Mouse (Mus musculus) cerebellum, adult 2 months (tissue): ENCODE measurements at regions not wholly inside any gene's neighbourhood (a gene's known extent, or its start where the extent isn't known, plus 50 kb on each side); places are given as distances from the start of the nearest gene placed in this dataset.

Source experiments
- CTCF ChIP-seq: fragments of 200-500 bp; IDR thresholded peaks from 2 replicates; pipeline ENCODE4 v1.5.1; 2011; ENCODE audit warnings: low read depth, mild to moderate bottlenecking, control low read depth, low read length, moderate library complexity, borderline replicate concordance; ENCODE audit not compliant: insufficient read depth
- POLR2A ChIP-seq: fragments of 200-500 bp; IDR thresholded peaks from 2 replicates; pipeline ENCODE4 v1.6.1; 2011; ENCODE audit warnings: low read length, control low read depth, borderline replicate concordance; ENCODE audit not compliant: insufficient read depth

- TF ChIP-seq POLR2A (no peak), CTCF (no peak)
Observed at GRCm38 (mm10) chr16:64245942-64246341, 356.3 kb downstream of the Csnka2ip start.
